Mouse (Mus musculus) left cerebral cortex, postnatal 25 days (tissue): ENCODE data around the gene Scp2. TPM values are rescaled to one million over a fixed set of nuclear protein-coding genes. Genes with fewer than 3 reads are reported as not detected.

Experiments used
- DNase-seq, 2 experiments: peaks; one replicate each; pipeline ENCODE4 v3.0.0; 2022; ENCODE audit warnings: low spot score in 2 of 2, mixed read lengths in 1 of 2
- intact Hi-C: fragments of 180-260 bp; cut with DNase I; formaldehyde crosslinking; loops from one replicate; pipeline ENCODE4 v1.15.1; 2025
- total RNA-seq, 2 experiments: library from RNA; stranded (reverse); gene quantifications; 2 replicates each; pipeline ENCODE4 v1.2.3; 2021

Gene Scp2
- total RNA-seq, 2 experiments from 2014 or later = 101 to 105 TPM

- no peak for DNase-seq
- intact Hi-C loops = no loop called here
Observed at GRCm38 (mm10) chr4:108066569-108066968, 78.2 kb downstream of the Scp2 start.

- intact Hi-C loops = no loop called here
- no peak for DNase-seq
Observed at GRCm38 (mm10) chr4:108065176-108065844, 79.5 kb downstream of the Scp2 start.

- intact Hi-C loops = no loop called here
- DNase-seq = no peak
Observed at GRCm38 (mm10) chr4:108063616-108064015, 81.2 kb downstream of the Scp2 start.

GRCm38 (mm10) chr4:108062524-108062923 is 82.3 kb downstream of the Scp2 start:
- no peak for DNase-seq
- intact Hi-C loops = no loop called here

- no peak for DNase-seq
- intact Hi-C loops = no loop called here
Observed at GRCm38 (mm10) chr4:108060774-108061173, 84.0 kb downstream of the Scp2 start.

- intact Hi-C loops = loop anchor here (5.0 kb wide), 2 partner anchors 77 to 117 kb away; no protein-coding TSS in a partner anchor
- DNase-seq = peak; percentile 39 to 84
Observed at GRCm38 (mm10) chr4:108059601-108060379, 85.0 kb downstream of the Scp2 start.

- DNase-seq = peak; percentile 44 to 87
- intact Hi-C loops = loop anchor here (5.0 kb wide), 2 partner anchors 76 to 116 kb away; no protein-coding TSS in a partner anchor
Observed at GRCm38 (mm10) chr4:108058166-108058565, 86.6 kb downstream of the Scp2 start.

- DNase-seq = peak in 1 of 2 experiments; percentile 76
- intact Hi-C loops = loop anchor here (5.0 kb wide), 2 partner anchors 75 to 115 kb away; no protein-coding TSS in a partner anchor
Observed at GRCm38 (mm10) chr4:108057247-108057646, 87.6 kb downstream of the Scp2 start.

- no peak for DNase-seq
- intact Hi-C loops = loop anchor here (5.0 kb wide), 2 partner anchors 74 to 114 kb away; no protein-coding TSS in a partner anchor
Observed at GRCm38 (mm10) chr4:108055873-108056272, 88.9 kb downstream of the Scp2 start.

GRCm38 (mm10) chr4:108052673-108053072 is 92.1 kb downstream of the Scp2 start:
- no peak for DNase-seq
- intact Hi-C loops = no loop called here

- peak in 1 of 2 experiments; percentile 37 for DNase-seq
- intact Hi-C loops = no loop called here
Observed at GRCm38 (mm10) chr4:108051687-108052274, 93.0 kb downstream of the Scp2 start.

GRCm38 (mm10) chr4:108046136-108046535 is 98.7 kb downstream of the Scp2 start:
- intact Hi-C loops = no loop called here
- DNase-seq = no peak

GRCm38 (mm10) chr4:108045136-108046107 is 99.4 kb downstream of the Scp2 start:
- DNase-seq = no peak
- intact Hi-C loops = no loop called here

GRCm38 (mm10) chr4:108037027-108037426 is 107.8 kb downstream of the Scp2 start:
- DNase-seq = no peak
- intact Hi-C loops = no loop called here

- DNase-seq = peak in 1 of 2 experiments; percentile 79
- intact Hi-C loops = loop anchor here (2.0 kb wide), 1 partner anchor 48 kb away; no protein-coding TSS in a partner anchor
Observed at GRCm38 (mm10) chr4:108033041-108033764, 111.6 kb downstream of the Scp2 start.

- intact Hi-C loops = loop anchor here (2.0 kb wide), 1 partner anchor 48 kb away; no protein-coding TSS in a partner anchor
- DNase-seq = no peak
Observed at GRCm38 (mm10) chr4:108032352-108032849, 112.4 kb downstream of the Scp2 start.

- peak; percentile 69 to 70 for DNase-seq
- intact Hi-C loops = loop anchor here (2.0 kb wide), 2 partner anchors 47 to 89 kb away; no protein-coding TSS in a partner anchor
Observed at GRCm38 (mm10) chr4:108031502-108032351, 113.1 kb downstream of the Scp2 start.
